ENCODE assay signal across 8 mouse cellular contexts in the genomic region with DNA sequence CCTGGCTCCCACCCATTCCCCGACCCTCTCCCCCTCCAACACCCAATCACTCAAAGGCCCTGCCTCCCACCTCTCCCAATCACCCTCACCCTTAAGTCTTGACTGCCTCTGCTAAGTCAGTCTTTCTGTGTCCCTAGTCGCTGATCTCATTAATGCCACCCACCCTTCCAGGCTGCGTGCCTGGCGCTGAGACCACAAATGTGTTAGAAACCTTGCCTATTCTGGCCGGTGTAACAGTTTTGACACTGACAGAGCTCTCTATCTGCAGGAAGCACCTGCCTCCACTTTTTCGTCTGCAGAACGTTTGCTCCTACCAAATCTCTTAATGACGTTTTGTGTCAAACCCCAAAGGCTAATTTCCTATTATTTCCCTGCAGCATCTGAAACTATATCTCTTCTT. TPM values are rescaled to one million over a fixed set of nuclear protein-coding genes. Genes with fewer than 3 reads are reported as not detected.
DNase-seq lines count a peak whose midpoint lies in the region; ATAC-seq and TF ChIP-seq lines count a peak whose summit lies in the region.

No protein-coding gene starts in this region.

- peak overlapping the region; percentile 37 for H3K9ac ChIP-seq in liver, adult 2 months (ENCODE audit: low read depth, low read length)
- H3K9ac ChIP-seq in intestine, embryonic 16.5 days (ENCODE audit: low read depth, low read length), result peak overlapping the region; percentile 39; the same call in 1 of the 2 replicates
- H3K9ac ChIP-seq in neural tube, embryonic 14.5 days (replicated peaks; ENCODE audit: low read depth, low read length), result peak overlapping the region; percentile 97

- TF ChIP-seq POLR2A in liver, adult 2 months (IDR thresholded peaks at IDR 0.05; ENCODE audit: extremely low read depth, insufficient read depth, low read length), result no peak

- TF ChIP-seq CTCF in liver, adult 2 months (IDR thresholded peaks at IDR 0.05; ENCODE audit: low read depth, low read length), result no peak

- peak overlapping the region; percentile 87; the same call in 1 of the 2 replicates for H3K4me3 ChIP-seq in liver, adult 2 months (ENCODE audit: insufficient read depth, low read depth, low read length)
- peak overlapping the region; percentile 88 for H3K4me3 ChIP-seq in embryonic facial prominence, embryonic 10.5 days
- H3K4me3 ChIP-seq in intestine, embryonic 16.5 days (ENCODE audit: low read length), result peak overlapping the region; percentile 93
- H3K4me3 ChIP-seq in neural tube, embryonic 14.5 days (ENCODE audit: low read depth, low read length), result peak overlapping the region; percentile 94

- H3K27me3 ChIP-seq in liver, adult 2 months (ENCODE audit: control insufficient read depth, insufficient read depth, low read length), result no peaks in the 10 kb centered on the region
- H3K27me3 ChIP-seq in embryonic facial prominence, embryonic 10.5 days (replicated peaks; ENCODE audit: low read depth, poor library complexity, severe bottlenecking), result no peaks in the 10 kb centered on the region
- H3K27me3 ChIP-seq in intestine, embryonic 16.5 days (replicated peaks; ENCODE audit: control insufficient read depth, insufficient read depth, low read length), result no peaks in the 10 kb centered on the region
- no peaks in the 10 kb centered on the region; the same call in 1 of the 2 replicates for H3K27me3 ChIP-seq in neural tube, embryonic 14.5 days (ENCODE audit: control insufficient read depth, insufficient read depth, low read length)

- H3K9me3 ChIP-seq in embryonic facial prominence, embryonic 10.5 days, result no peaks in the 10 kb centered on the region
- H3K9me3 ChIP-seq in intestine, embryonic 16.5 days (ENCODE audit: control insufficient read depth, low read length), result no peaks in the 10 kb centered on the region
- no peaks in the 10 kb centered on the region for H3K9me3 ChIP-seq in neural tube, embryonic 14.5 days (ENCODE audit: control insufficient read depth, low read length)

- H3K4me1 ChIP-seq in liver, adult 2 months (ENCODE audit: control insufficient read depth, insufficient read depth, low read length), result 0 out of 2 replicates have a peak, but pooled peaks cover 2% of the 10 kb centered on the region
- peaks cover 49% of the 10 kb centered on the region for H3K4me1 ChIP-seq in embryonic facial prominence, embryonic 10.5 days
- peaks cover 26% of the 10 kb centered on the region for H3K4me1 ChIP-seq in intestine, embryonic 16.5 days (ENCODE audit: control insufficient read depth, insufficient read depth, low read length)
- H3K4me1 ChIP-seq in neural tube, embryonic 14.5 days (ENCODE audit: control insufficient read depth, insufficient read depth, low read length), result peaks cover 28% of the 10 kb centered on the region

- ATAC-seq in intestine, embryonic 16.5 days, result no peak
- ATAC-seq in neural tube, embryonic 14.5 days (ENCODE audit: low read depth), result no peak

- WGBS in liver, adult 2 months, result 17% methylated on average over 8 of the region's 8 CpGs
- WGBS in embryonic facial prominence, embryonic 10.5 days, result 9% methylated on average over 8 of the region's 8 CpGs
- WGBS in intestine, embryonic 16.5 days, result 7% methylated on average over 8 of the region's 8 CpGs
- WGBS in neural tube, embryonic 14.5 days, result 8% methylated on average over 8 of the region's 8 CpGs

- peak overlapping the region; percentile 85 for H3K4me2 ChIP-seq in intestine, embryonic 16.5 days (ENCODE audit: low read depth, low read length)
- peak overlapping the region; percentile 64 for H3K4me2 ChIP-seq in neural tube, embryonic 14.5 days (ENCODE audit: low read depth, low read length)

- H3K79me2 ChIP-seq in liver, adult 2 months (ENCODE audit: control insufficient read depth, insufficient read depth, low read length), result peaks cover 6% of the 10 kb centered on the region

- no peak for DNase-seq in liver, adult 2 months (ENCODE audit: extremely low read depth, low read depth, low spot score)
- DNase-seq in liver, result no peak
- no peak for DNase-seq in embryonic facial prominence, embryonic 10.5 days (ENCODE audit: low spot score)
- no peak for DNase-seq in ovary, postnatal 36 days (ENCODE audit: low spot score)
- DNase-seq in urinary bladder, adult 2 months (ENCODE audit: low spot score), result no peak
- DNase-seq in urinary bladder, postnatal 25 days (ENCODE audit: low spot score), result no peak

- H3K36me3 ChIP-seq in liver, adult 2 months (ENCODE audit: control insufficient read depth, insufficient read depth, low read length), result no peaks in the 10 kb centered on the region
- no peaks in the 10 kb centered on the region for H3K36me3 ChIP-seq in embryonic facial prominence, embryonic 10.5 days (replicated peaks)
- H3K36me3 ChIP-seq in intestine, embryonic 16.5 days (ENCODE audit: control insufficient read depth, insufficient read depth, low read length), result no peaks in the 10 kb centered on the region
- no peaks in the 10 kb centered on the region for H3K36me3 ChIP-seq in neural tube, embryonic 14.5 days (ENCODE audit: control insufficient read depth, insufficient read depth, low read length)

- H3K27ac ChIP-seq in liver, adult 2 months (replicated peaks; ENCODE audit: insufficient read depth, low read depth, low read length), result no peak overlapping the region
- H3K27ac ChIP-seq in embryonic facial prominence, embryonic 10.5 days (replicated peaks), result peak overlapping the region; percentile 96
- H3K27ac ChIP-seq in intestine, embryonic 16.5 days (ENCODE audit: low read length), result no peak overlapping the region
- peak overlapping the region; percentile 97 for H3K27ac ChIP-seq in neural tube, embryonic 14.5 days (ENCODE audit: low read depth, low read length)

RNA-seq across cellular contexts. Expression of gene Ago1, which starts 0.5 kb away (rescaled TPM):
- 6.5 and 9.8 TPM in 2 replicates for total RNA-seq in liver, adult 2 months (2014; rRNA removed)
- polyA plus RNA-seq in liver, adult 2 months (2012; rRNA removed), result 9.7 and 9.8 TPM in 2 replicates
- polyA plus RNA-seq in embryonic facial prominence, embryonic 10.5 days (2016; fragmentation: Nextera tagmentation; extraction: Ambion mirVana), result 6.3 and 6.8 TPM in 2 replicates
- 3.3 and 3.5 TPM in 2 replicates for polyA plus RNA-seq in intestine, embryonic 16.5 days (2015; fragmentation: Nextera tagmentation; extraction: Ambion mirVana)
- 15.7 and 18.8 TPM in 2 replicates for polyA plus RNA-seq in neural tube, embryonic 14.5 days (2014; fragmentation: Nextera tagmentation; extraction: Ambion mirVana)
- polyA plus RNA-seq in urinary bladder, adult 2 months (2012; rRNA removed), result 13.2 and 21.9 TPM in 2 replicates

RNA-seq across cellular contexts. Expression of gene Ago3, which starts 39.6 kb away (rescaled TPM):
- 8.6 and 14.3 TPM in 2 replicates for total RNA-seq in liver, adult 2 months (2014; rRNA removed)
- 4.9 and 5.1 TPM in 2 replicates for polyA plus RNA-seq in liver, adult 2 months (2012; rRNA removed)
- polyA plus RNA-seq in embryonic facial prominence, embryonic 10.5 days (2016; fragmentation: Nextera tagmentation; extraction: Ambion mirVana), result 15.1 and 15.6 TPM in 2 replicates
- 9.7 and 10.6 TPM in 2 replicates for polyA plus RNA-seq in intestine, embryonic 16.5 days (2015; fragmentation: Nextera tagmentation; extraction: Ambion mirVana)
- polyA plus RNA-seq in neural tube, embryonic 14.5 days (2014; fragmentation: Nextera tagmentation; extraction: Ambion mirVana), result 15.0 and 22.9 TPM in 2 replicates
- polyA plus RNA-seq in urinary bladder, adult 2 months (2012; rRNA removed), result 5.9 and 6.8 TPM in 2 replicates

Comparison
In these comparisons a context has a peak if more than half of its experiments do, and no peak if none do; other contexts are left out.
1. H3K27ac ChIP-seq: peak in embryonic facial prominence, embryonic 10.5 days (single experiment) and neural tube, embryonic 14.5 days (single experiment); none in liver, adult 2 months (single experiment) and intestine, embryonic 16.5 days (single experiment).
2. H3K9ac ChIP-seq: peak in every context shown above with its lines; median percentile 97 in neural tube, embryonic 14.5 days; 39 in intestine, embryonic 16.5 days; 37 in liver, adult 2 months.
3. Peak in every context shown above with its lines, with median percentiles within 50 percentile points of each other: H3K4me3 ChIP-seq.